Mouse (Mus musculus) liver, embryonic 14 days (tissue): ENCODE results near the gene Sec22a. TPM values are rescaled to one million over a fixed set of nuclear protein-coding genes. Genes with fewer than 3 reads are reported as not detected.

Experiments used
- polyA plus RNA-seq: library from polyadenylated mRNA; depleted of rRNA; stranded (reverse); fragments of >200 nt; gene quantifications from 2 replicates; pipeline ENCODE4 v1.2.3, GENCODE M21; 2012; rRNA removed

Gene Sec22a
- polyA plus RNA-seq = 2.7 and 2.8 TPM in 2 replicates

DNA sequence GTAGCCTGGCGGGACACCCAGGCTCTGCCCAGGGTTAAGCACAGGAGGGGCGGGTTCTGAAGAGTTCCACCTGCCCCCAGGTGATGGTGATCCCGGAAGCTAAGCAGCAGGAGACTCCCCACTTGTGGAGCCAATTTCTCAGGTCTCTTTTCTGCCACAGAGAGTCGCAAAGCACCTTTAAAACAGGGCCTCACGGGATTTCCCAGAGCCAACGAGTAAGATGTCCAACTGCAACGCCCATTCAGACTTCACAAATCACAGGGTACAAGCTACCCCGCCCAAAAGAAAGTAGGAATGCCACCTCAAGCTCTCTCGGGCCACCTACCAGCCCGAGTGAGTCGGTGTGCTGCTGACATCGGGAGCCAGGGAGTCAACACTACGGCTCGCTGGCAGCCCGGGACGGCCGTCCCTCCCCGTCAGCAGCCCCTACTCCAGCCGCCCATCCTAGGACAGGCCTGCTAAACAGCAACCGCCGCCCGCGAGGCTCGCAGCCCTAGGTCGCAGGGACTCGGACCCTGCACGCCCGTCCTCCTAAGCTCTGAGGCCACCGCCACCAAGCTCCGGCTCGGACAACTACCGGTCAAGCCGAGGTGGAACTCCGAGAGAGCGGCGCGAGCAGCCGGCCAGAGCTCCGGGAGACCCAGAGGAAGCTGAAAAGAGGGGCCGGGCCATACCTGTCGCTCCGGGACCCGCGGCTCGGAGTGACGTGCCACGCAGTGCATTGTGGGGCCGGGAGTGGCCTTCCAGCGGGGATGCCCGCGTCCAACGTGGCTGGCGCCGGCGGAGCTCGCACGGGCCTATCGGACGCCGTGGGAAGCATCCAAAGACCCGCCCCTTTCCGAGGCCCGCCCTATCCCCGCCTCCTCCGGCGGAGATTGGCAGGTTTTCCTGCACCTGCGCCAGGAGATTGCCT lies at the start of gene Sec22a:
Sec22a (minus strand) TSS at position 769 of the 913 bp plus-strand sequence.

Other genes with a start within 250 kb of the Sec22a start
- 0.30 and 0.31 TPM in 2 replicates for gene Adcy5, start 209.0 kb downstream of the Sec22a start, polyA plus RNA-seq
- gene Pdia5, start 127.0 kb upstream of the Sec22a start, polyA plus RNA-seq = 32.6 and 34.3 TPM in 2 replicates
- 0.08 and 0.26 TPM in 2 replicates for gene Sema5b, start 177.2 kb upstream of the Sec22a start, polyA plus RNA-seq